Mouse (Mus musculus) ES-CJ7 (cell line): ENCODE results near the gene Wdfy3.

ENCODE experiments used
- DNase-seq: peaks from one replicate; pipeline ENCODE4 v3.0.0; 2011; ENCODE audit warnings: low read depth, low spot score

Gene Wdfy3

GRCm38 (mm10) chr5:102069767-102070413, at the start of gene Wdfy3:
Wdfy3 (minus strand) TSS chr5:102069921.
- peak; percentile 70 for DNase-seq

GRCm38 (mm10) chr5:102113009-102113408, 43.3 kb upstream of the Wdfy3 start:
- DNase-seq, result peak; percentile 16

- no peak for DNase-seq
These were observed 42.3 kb upstream of the Wdfy3 start for GRCm38 (mm10) chr5:102112034-102112433.

GRCm38 (mm10) chr5:102110031-102110430, 40.3 kb upstream of the Wdfy3 start:
- no peak for DNase-seq

- DNase-seq, result no peak
These were observed 36.2 kb upstream of the Wdfy3 start for GRCm38 (mm10) chr5:102105919-102106318.

GRCm38 (mm10) chr5:102101815-102102214, 32.1 kb upstream of the Wdfy3 start:
- peak; percentile 16 for DNase-seq

GRCm38 (mm10) chr5:102100246-102101241, 30.8 kb upstream of the Wdfy3 start:
- DNase-seq, result no peak

- peak; percentile 26 for DNase-seq
These were observed 25.9 kb upstream of the Wdfy3 start for GRCm38 (mm10) chr5:102095576-102095975.

- peak; percentile 25 for DNase-seq
These were observed 21.0 kb upstream of the Wdfy3 start for GRCm38 (mm10) chr5:102090686-102091085.

- no peak for DNase-seq
These were observed 15.3 kb upstream of the Wdfy3 start for GRCm38 (mm10) chr5:102084737-102085705.

- DNase-seq, result peak; percentile 71
These were observed 4.4 kb upstream of the Wdfy3 start for GRCm38 (mm10) chr5:102074086-102074485.

GRCm38 (mm10) chr5:102072057-102072456, 2.3 kb upstream of the Wdfy3 start:
- no peak for DNase-seq

- DNase-seq, result no peak
These were observed 1.5 kb upstream of the Wdfy3 start for GRCm38 (mm10) chr5:102071241-102071640.

GRCm38 (mm10) chr5:102070788-102071187, 1.1 kb upstream of the Wdfy3 start:
- no peak for DNase-seq

- peak; percentile 56 for DNase-seq
These were observed 670 bp upstream of the Wdfy3 start for GRCm38 (mm10) chr5:102070414-102070768.

- DNase-seq, result no peak
These were observed 512 bp downstream of the Wdfy3 start for GRCm38 (mm10) chr5:102069051-102069766.

GRCm38 (mm10) chr5:102066458-102066857, 3.3 kb downstream of the Wdfy3 start:
- DNase-seq, result no peak

GRCm38 (mm10) chr5:102063013-102063752, 6.5 kb downstream of the Wdfy3 start:
- DNase-seq, result no peak

GRCm38 (mm10) chr5:102061816-102062215, 7.9 kb downstream of the Wdfy3 start:
- DNase-seq, result no peak

- peak; percentile 33 for DNase-seq
These were observed 13.8 kb downstream of the Wdfy3 start for GRCm38 (mm10) chr5:102055946-102056345.
